Mouse (Mus musculus): ENCODE measurements around the gene Col11a2. TPM values are rescaled to one million over a fixed set of nuclear protein-coding genes. Genes with fewer than 3 reads are reported as not detected.
"Not testable (repeated sequence)": the region's sequence is repeated elsewhere in the genome, so short reads cannot be mapped to it uniquely, and the experiment has no call there.

The Col11a2 gene
- polyA plus RNA-seq (2015; fragmentation: Nextera tagmentation; extraction: Ambion mirVana), result 3.6 and 4.4 TPM in 2 replicates

DNA sequence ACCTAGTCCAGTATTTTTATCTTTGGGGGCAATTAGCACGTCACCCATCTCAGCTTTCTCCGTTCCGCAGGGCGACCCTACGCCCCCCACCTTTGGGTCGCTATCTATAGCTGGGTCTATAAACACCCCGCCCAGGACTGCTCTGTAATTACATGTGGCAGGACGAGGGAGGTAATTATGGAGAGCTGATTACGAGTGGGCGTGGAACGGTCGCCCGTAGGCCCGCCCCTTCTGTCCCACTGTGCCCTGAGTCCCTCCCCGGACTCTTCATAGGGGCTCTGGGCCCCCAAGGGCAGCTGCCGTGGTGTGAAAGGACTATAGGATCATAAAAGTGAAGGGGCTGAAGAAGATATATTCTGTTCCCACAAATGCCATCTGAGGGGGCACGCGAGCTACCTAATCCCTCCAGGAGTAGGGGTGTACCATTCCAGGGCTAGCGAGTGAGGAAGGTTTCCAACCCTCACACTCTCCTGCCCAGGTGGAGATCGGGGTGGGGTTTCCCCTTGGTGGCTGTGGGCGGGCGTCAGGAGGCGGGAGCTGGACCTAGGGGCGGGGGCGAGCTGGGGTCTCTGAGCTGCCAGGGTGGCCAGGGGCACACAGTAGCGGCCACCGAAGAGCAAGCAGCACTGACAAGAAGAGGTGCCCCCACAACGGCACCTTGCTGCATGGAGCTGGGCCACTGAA, at the start of gene Col11a2:
Gene Col11a2 (plus strand): TSS at position 560 of the 684 bp plus-strand sequence.
- H3K4me2 ChIP-seq (ENCODE audit: low read length), result peak within 1 kb of the TSS; percentile 61
- H3K27ac ChIP-seq (ENCODE audit: low read length), result no peak within 1 kb of the TSS
- H3K36me3 ChIP-seq (ENCODE audit: control insufficient read depth, insufficient read depth, low read length), result peaks cover 25% of the 10 kb centered on the region
- H3K27me3 ChIP-seq (ENCODE audit: control insufficient read depth, insufficient read depth, low read depth, low read length), result no peaks in the 10 kb centered on the region; the same call in 1 of the 2 replicates
- peak within 1 kb of the TSS; percentile 21 for H3K4me3 ChIP-seq (ENCODE audit: low read depth, low read length)
- peak within 1 kb of the TSS; percentile 57 for H3K9ac ChIP-seq (ENCODE audit: low read depth, low read length)
- peak; percentile 43 for ATAC-seq
- peaks cover 15% of the 10 kb centered on the region for H3K4me1 ChIP-seq (ENCODE audit: control insufficient read depth, insufficient read depth, low read length)
- WGBS, result 8% methylated on average over 28 of the region's 28 CpGs
- H3K9me3 ChIP-seq (replicated peaks; ENCODE audit: control insufficient read depth, low read length, poor library complexity, severe bottlenecking), result no peaks in the 10 kb centered on the region

DNA sequence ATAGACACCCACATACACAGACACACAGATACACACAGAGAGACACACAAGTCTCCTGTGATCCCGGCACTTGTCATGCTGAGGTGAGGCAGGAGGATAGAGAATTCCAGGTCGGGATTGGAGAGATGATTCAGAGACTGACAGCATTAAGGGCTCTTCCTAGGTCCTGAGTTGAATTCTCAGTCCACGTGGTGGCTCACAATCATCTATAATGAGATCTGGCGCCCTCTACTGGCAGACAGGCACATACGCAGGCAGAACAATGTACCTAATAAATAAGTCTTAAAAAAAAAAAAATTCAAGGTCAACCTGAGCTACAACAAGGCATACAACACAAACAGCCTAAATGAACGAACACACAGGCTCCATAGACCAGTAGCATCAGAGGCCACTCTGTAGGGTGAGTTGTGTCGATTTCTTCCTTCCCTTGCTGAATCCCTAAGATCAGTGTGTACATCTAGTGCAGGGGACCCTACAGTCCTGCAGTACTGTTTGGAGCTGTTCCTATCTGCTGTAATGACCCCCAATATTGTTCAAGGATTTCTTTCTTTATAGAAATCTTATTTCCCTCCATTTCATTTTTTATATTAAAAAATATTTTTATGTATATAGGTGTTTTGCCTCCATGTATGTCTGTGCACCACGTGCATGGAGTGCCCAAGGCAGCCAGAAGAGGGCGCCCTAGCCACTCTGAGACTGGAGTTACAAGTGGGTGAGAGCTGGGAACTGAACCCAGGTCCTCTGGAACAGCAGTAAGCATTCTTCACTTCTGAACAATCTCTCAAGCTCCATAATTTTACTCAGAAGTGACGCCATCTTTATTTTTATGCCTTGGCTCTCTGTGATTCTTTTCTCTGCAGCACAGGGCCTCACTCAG, 47.2 kb upstream of the Col11a2 start:
- ATAC-seq, result no peak
- Histone ChIP-seq H3K4me2 (ENCODE audit: low read length) (no peak overlapping the region), H3K36me3 (ENCODE audit: control insufficient read depth, insufficient read depth, low read length) (no peaks in the 10 kb centered on the region), H3K27ac (ENCODE audit: low read length) (no peak overlapping the region), H3K9me3 (replicated peaks; ENCODE audit: control insufficient read depth, low read length, poor library complexity, severe bottlenecking) (no peaks in the 10 kb centered on the region), H3K27me3 (ENCODE audit: control insufficient read depth, insufficient read depth, low read depth, low read length) (no peaks in the 10 kb centered on the region; the same call in 1 of the 2 replicates), H3K4me1 (ENCODE audit: control insufficient read depth, insufficient read depth, low read length) (no peaks in the 10 kb centered on the region; the same call in 1 of the 2 replicates), H3K9ac (ENCODE audit: low read depth, low read length) (no peak overlapping the region), H3K4me3 (ENCODE audit: low read depth, low read length) (no peak overlapping the region)
- 32% methylated on average over 10 of the region's 10 CpGs for WGBS

DNA sequence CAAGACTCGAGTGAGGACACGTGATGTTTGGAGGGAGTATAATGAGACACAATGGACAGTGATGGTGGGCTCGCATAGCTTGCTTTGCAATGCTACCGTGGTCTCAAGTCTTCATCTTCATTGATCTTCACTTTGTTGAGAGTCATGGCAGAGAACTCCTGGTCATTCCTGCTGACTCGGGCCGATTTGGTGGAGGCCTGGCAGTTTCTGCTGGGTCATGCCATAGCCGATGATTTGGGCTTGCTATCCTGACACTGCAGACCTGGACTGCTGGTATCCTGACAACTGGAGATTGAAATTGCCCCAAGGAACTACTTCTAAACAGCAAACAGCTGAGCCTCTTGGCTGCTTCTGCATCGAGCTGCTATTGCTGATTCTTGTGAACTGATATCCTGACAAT, 44.3 kb upstream of the Col11a2 start:
- no peak overlapping the region for H3K9ac ChIP-seq (ENCODE audit: low read depth, low read length)
- H3K9me3 ChIP-seq (replicated peaks; ENCODE audit: control insufficient read depth, low read length, poor library complexity, severe bottlenecking), result no peaks in the 10 kb centered on the region
- peaks cover 4% of the 10 kb centered on the region; the same call in 1 of the 2 replicates for H3K4me1 ChIP-seq (ENCODE audit: control insufficient read depth, insufficient read depth, low read length)
- H3K4me2 ChIP-seq (ENCODE audit: low read length), result no peak overlapping the region
- H3K27ac ChIP-seq (ENCODE audit: low read length), result no peak overlapping the region
- no peaks in the 10 kb centered on the region for H3K36me3 ChIP-seq (ENCODE audit: control insufficient read depth, insufficient read depth, low read length)
- WGBS, result 94% methylated on average over 8 of the region's 8 CpGs
- no peak overlapping the region for H3K4me3 ChIP-seq (ENCODE audit: low read depth, low read length)
- no peak for ATAC-seq
- H3K27me3 ChIP-seq (ENCODE audit: control insufficient read depth, insufficient read depth, low read depth, low read length), result peaks cover 8% of the 10 kb centered on the region; the same call in 1 of the 2 replicates

DNA sequence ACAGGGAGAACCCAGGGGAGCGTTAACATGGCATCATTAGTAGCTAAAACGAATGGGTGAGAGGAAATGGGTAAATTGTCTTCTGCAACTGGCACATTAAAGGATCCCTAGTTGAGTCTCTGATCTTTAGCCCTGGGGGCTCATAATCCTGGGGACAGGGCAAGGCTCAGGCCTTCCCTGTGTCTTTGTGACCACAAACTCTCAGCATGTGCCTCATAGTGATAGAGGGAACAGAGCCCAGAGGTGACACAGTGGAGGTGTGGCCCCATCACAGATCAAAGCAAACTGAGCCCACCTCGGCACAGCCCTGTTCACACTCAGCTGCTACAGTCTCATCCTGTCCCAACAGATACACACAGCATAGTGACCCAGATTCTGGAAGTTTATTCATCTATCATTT, 43.6 kb upstream of the Col11a2 start:
- no peak overlapping the region for H3K4me2 ChIP-seq (ENCODE audit: low read length)
- peaks cover 4% of the 10 kb centered on the region; the same call in 1 of the 2 replicates for H3K4me1 ChIP-seq (ENCODE audit: control insufficient read depth, insufficient read depth, low read length)
- H3K27me3 ChIP-seq (ENCODE audit: control insufficient read depth, insufficient read depth, low read depth, low read length), result peaks cover 13% of the 10 kb centered on the region; the same call in 1 of the 2 replicates
- no peak overlapping the region for H3K27ac ChIP-seq (ENCODE audit: low read length)
- ATAC-seq, result no peak
- no peaks in the 10 kb centered on the region for H3K36me3 ChIP-seq (ENCODE audit: control insufficient read depth, insufficient read depth, low read length)
- no peak overlapping the region for H3K9ac ChIP-seq (ENCODE audit: low read depth, low read length)
- no peak overlapping the region for H3K4me3 ChIP-seq (ENCODE audit: low read depth, low read length)
- no peaks in the 10 kb centered on the region for H3K9me3 ChIP-seq (replicated peaks; ENCODE audit: control insufficient read depth, low read length, poor library complexity, severe bottlenecking)
- WGBS, result 77% methylated on average over 3 of the region's 3 CpGs

DNA sequence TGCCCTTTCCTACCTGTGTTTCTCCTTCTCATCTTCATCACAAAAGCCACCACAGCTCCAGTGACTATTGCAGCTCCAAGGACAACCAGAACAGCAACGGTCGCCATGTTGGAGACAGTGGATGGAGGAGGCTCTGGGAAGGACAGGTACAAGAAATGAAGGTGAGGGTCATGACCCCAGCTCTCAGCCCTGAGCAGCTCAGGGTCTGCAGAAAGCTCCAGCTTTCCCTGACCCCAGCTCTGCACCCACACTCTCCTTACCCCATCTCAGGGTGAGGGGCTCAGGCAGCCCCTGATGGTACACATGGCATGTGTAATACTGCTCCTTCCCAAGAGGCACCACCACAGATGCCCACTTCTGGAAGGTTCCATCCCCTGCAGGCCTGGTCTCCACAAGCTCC, 42.2 kb upstream of the Col11a2 start:
- H3K4me3 ChIP-seq (ENCODE audit: low read depth, low read length); ATAC-seq; H3K4me2 ChIP-seq (ENCODE audit: low read length); H3K9me3 ChIP-seq (replicated peaks; ENCODE audit: control insufficient read depth, low read length, poor library complexity, severe bottlenecking); H3K4me1 ChIP-seq (ENCODE audit: control insufficient read depth, insufficient read depth, low read length); H3K36me3 ChIP-seq (ENCODE audit: control insufficient read depth, insufficient read depth, low read length); H3K9ac ChIP-seq (ENCODE audit: low read depth, low read length); H3K27ac ChIP-seq (ENCODE audit: low read length): not testable (repeated sequence)
- H3K27me3 ChIP-seq (ENCODE audit: control insufficient read depth, insufficient read depth, low read depth, low read length), result peaks cover 13% of the 10 kb centered on the region; the same call in 1 of the 2 replicates
- 94% methylated on average over 2 of the region's 2 CpGs for WGBS

DNA sequence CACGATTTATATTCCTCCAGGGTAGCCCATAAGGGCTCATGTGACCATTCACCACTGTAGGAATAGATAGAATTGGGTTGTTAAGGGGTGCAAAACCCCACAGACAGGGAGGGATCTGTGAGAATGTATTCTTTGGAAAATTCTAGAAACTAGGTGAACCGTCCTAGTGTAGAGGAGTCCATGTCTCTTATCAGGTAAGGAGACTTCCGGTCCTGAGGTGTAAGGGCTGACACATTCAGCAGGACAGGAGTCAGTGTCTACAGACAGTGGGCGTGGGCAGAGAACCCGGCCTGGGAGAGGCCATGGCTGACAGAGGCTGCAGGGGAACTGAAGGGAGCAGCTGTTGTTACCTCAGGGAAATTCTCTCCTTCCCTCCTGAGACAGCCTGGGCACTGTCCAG, 40.5 kb upstream of the Col11a2 start:
- ATAC-seq; H3K4me3 ChIP-seq (ENCODE audit: low read depth, low read length); H3K9me3 ChIP-seq (replicated peaks; ENCODE audit: control insufficient read depth, low read length, poor library complexity, severe bottlenecking); H3K4me1 ChIP-seq (ENCODE audit: control insufficient read depth, insufficient read depth, low read length); H3K9ac ChIP-seq (ENCODE audit: low read depth, low read length); H3K4me2 ChIP-seq (ENCODE audit: low read length); H3K27ac ChIP-seq (ENCODE audit: low read length); H3K36me3 ChIP-seq (ENCODE audit: control insufficient read depth, insufficient read depth, low read length): not testable (repeated sequence)
- peaks cover 13% of the 10 kb centered on the region; the same call in 1 of the 2 replicates for H3K27me3 ChIP-seq (ENCODE audit: control insufficient read depth, insufficient read depth, low read depth, low read length)
- 67% methylated on average over 5 of the region's 5 CpGs for whole genome bisulfite sequencing

DNA sequence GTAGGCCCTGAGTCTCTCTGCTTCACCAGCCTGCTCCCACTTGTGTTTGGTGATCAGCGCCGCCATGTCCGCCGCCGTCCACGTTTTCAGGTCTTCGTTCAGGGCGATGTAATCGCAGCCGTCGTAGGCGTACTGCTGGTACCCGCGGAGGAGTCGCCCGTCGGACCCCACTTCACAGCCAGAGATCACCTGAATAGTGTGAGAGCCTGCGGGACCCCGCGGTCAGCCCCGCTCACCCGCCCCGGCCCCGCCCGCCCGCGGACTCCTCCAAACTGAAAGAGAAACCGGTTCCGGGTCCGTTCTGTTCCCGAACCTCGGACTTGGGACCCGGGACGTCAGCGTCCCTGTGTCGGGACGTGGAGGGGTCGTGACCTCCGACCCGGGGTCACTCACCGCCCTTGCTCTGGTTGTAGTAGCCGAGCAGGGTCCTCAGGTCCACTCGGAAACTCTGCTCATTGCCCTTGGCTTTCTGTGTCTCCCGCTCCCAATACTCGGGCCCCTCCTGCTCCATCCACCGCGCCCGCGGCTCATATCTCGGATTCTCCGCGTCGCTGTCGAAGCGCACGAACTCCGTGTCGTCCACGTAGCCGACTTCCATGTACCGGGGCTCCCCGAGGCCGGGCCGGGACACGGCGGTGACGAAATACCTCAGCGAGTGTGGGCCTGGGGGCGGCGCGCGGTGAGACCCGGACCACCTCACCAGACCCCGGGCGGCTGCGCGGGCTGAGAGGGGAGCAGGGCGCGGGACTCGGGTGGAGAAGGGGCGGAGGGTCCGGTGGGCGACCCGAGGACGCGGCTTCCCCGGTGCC, 39.7 kb upstream of the Col11a2 start:
- WGBS, result 1% methylated on average over 72 of the region's 87 CpGs
- H3K4me1 ChIP-seq (ENCODE audit: control insufficient read depth, insufficient read depth, low read length), result peaks cover 4% of the 10 kb centered on the region; the same call in 1 of the 2 replicates
- H3K27me3 ChIP-seq (ENCODE audit: control insufficient read depth, insufficient read depth, low read depth, low read length), result peaks cover 13% of the 10 kb centered on the region; the same call in 1 of the 2 replicates
- H3K36me3 ChIP-seq (ENCODE audit: control insufficient read depth, insufficient read depth, low read length), result no peaks in the 10 kb centered on the region
- H3K27ac ChIP-seq (ENCODE audit: low read length), result no peak overlapping the region
- H3K9me3 ChIP-seq (replicated peaks; ENCODE audit: control insufficient read depth, low read length, poor library complexity, severe bottlenecking), result no peaks in the 10 kb centered on the region
- H3K4me2 ChIP-seq (ENCODE audit: low read length), result peak overlapping the region; percentile 67
- H3K9ac ChIP-seq (ENCODE audit: low read depth, low read length), result peak overlapping the region; percentile 57
- peak; percentile 21; the same call in 1 of the 2 replicates for ATAC-seq
- H3K4me3 ChIP-seq (ENCODE audit: low read depth, low read length), result peak overlapping the region; percentile 45

DNA sequence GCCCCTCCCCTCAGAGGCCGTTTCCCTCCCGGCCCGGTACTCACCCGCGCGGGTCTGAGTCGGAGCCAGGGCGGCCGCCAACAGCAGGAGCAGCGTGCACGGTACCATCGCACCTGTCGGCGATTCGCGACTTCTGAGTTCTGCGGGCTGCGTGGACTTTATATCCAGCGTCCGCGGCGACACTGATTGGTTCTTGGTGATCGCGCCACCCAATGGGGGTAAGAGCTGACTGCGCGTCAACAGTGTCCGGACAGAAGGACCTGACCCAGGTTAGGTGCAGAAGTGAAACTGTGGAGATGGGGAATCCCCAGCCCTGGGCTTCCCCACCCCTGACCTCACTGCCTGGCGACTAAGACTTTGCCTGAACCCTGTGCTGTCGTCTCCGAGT, 39.1 kb upstream of the Col11a2 start, which contains the start of gene H2-K1:
Gene H2-K1 (minus strand): TSS at position 198 of the 388 bp plus-strand sequence.
- peak; percentile 73; the same call in 1 of the 2 replicates for ATAC-seq

More for the DNA sequence above, 39.1 kb upstream of the Col11a2 start, which contains the start of gene H2-K1:
- no peak within 1 kb of the TSS for H3K27ac ChIP-seq (ENCODE audit: low read length)
- H3K9ac ChIP-seq (ENCODE audit: low read depth, low read length), result peak within 1 kb of the TSS; percentile 57
- no peaks in the 10 kb centered on the region for H3K36me3 ChIP-seq (ENCODE audit: control insufficient read depth, insufficient read depth, low read length)
- H3K4me2 ChIP-seq (ENCODE audit: low read length), result peak within 1 kb of the TSS; percentile 67
- under 1% methylated on average over 28 of the region's 30 CpGs for WGBS
- peaks cover 4% of the 10 kb centered on the region; the same call in 1 of the 2 replicates for H3K4me1 ChIP-seq (ENCODE audit: control insufficient read depth, insufficient read depth, low read length)
- peak within 1 kb of the TSS; percentile 45 for H3K4me3 ChIP-seq (ENCODE audit: low read depth, low read length)
- no peaks in the 10 kb centered on the region for H3K9me3 ChIP-seq (replicated peaks; ENCODE audit: control insufficient read depth, low read length, poor library complexity, severe bottlenecking)
- H3K27me3 ChIP-seq (ENCODE audit: control insufficient read depth, insufficient read depth, low read depth, low read length), result peaks cover 13% of the 10 kb centered on the region; the same call in 1 of the 2 replicates
